Mouse (Mus musculus) liver, postnatal 0 days (tissue): Measurements from ENCODE around the gene Zfp983. TPM values are rescaled to one million over a fixed set of nuclear protein-coding genes. Genes with fewer than 3 reads are reported as not detected.
"Not testable (repeated sequence)": the region's sequence is repeated elsewhere in the genome, so short reads cannot be mapped to it uniquely, and the experiment has no call there.

Source experiments
- ATAC-seq: fragments of 200-750 bp; cut with Nextera tagmentation; 2 replicates; pipeline ENCODE4 v1.8.0; 2017; ENCODE audit warnings: mild to moderate bottlenecking, moderate library complexity
- DNase-seq: peaks from one replicate; pipeline ENCODE4 v3.0.0-alpha.2; 2016
- H3K27ac ChIP-seq: fragments of 300-500 bp; sonication (generic); 2 replicates; pipeline ENCODE4 v1.5.1; 2014; ENCODE audit warnings: antibody characterized with exemption, moderate library complexity, mild to moderate bottlenecking, low read depth
- H3K27me3 ChIP-seq: fragments of 300-500 bp; sonication (generic); 2 replicates; pipeline ENCODE4 v1.6.1; 2014; ENCODE audit warnings: low read length, control low read depth, mixed read lengths; ENCODE audit not compliant: insufficient read depth
- H3K36me3 ChIP-seq: fragments of 300-500 bp; sonication (generic); replicated peaks from 2 replicates; pipeline ENCODE4 v1.6.1; 2014; ENCODE audit warnings: mild to moderate bottlenecking, control low read depth, low read length, moderate library complexity, mixed read lengths; ENCODE audit not compliant: insufficient read depth
- H3K4me1 ChIP-seq: fragments of 300-500 bp; sonication (generic); 2 replicates; pipeline ENCODE4 v1.6.1; 2014; ENCODE audit warnings: antibody characterized with exemption, mild to moderate bottlenecking, control low read depth; ENCODE audit not compliant: insufficient read depth
- H3K4me2 ChIP-seq: fragments of 300-500 bp; sonication (generic); 2 replicates; pipeline ENCODE4 v1.6.1; 2014; ENCODE audit warnings: low read depth, mild to moderate bottlenecking, low read length, moderate library complexity, mixed read lengths
- H3K4me3 ChIP-seq: fragments of 300-500 bp; sonication (generic); 2 replicates; pipeline ENCODE4 v1.5.1; 2014; ENCODE audit warnings: low read depth, low read length
- H3K9ac ChIP-seq: fragments of 300-500 bp; sonication (generic); replicated peaks from 2 replicates; pipeline ENCODE4 v1.6.1; 2014; ENCODE audit warnings: mild to moderate bottlenecking, moderate library complexity
- H3K9me3 ChIP-seq: fragments of 300-500 bp; sonication (generic); 2 replicates; pipeline ENCODE4 v1.6.1; 2016; ENCODE audit warnings: mild to moderate bottlenecking, control low read depth, low read length, mixed read lengths
- CTCF ChIP-seq: sonication (generic); IDR thresholded peaks from 2 replicates; pipeline ENCODE4 v1.5.1; 2016; ENCODE audit warnings: antibody characterized with exemption, low read depth
- EP300 ChIP-seq: IDR thresholded peaks from 2 replicates; pipeline ENCODE4 v1.6.1; 2016; ENCODE audit warnings: antibody characterized with exemption, low read depth, mild to moderate bottlenecking
- WGBS: fragments of 180-500 bp; shearing (Covaris S2); extraction: QIAGEN DNeasy Blood & Tissue Kit; methylation state at CpG from one replicate; pipeline ENCODE4 v1.1.7; 2014; ENCODE audit not compliant: insufficient replicate concordance; 5-methylcytosine and 5-hydroxymethylcytosine counted together
- polyA plus RNA-seq: library from polyadenylated mRNA; unstranded; fragments of >200 nt; fragmentation: Nextera tagmentation; extraction: Ambion mirVana; gene quantifications from 2 replicates; pipeline ENCODE4 v1.2.1, GENCODE M21; 2015

The Zfp983 gene
- 0.80 and 1.1 TPM in 2 replicates for polyA plus RNA-seq

DNA sequence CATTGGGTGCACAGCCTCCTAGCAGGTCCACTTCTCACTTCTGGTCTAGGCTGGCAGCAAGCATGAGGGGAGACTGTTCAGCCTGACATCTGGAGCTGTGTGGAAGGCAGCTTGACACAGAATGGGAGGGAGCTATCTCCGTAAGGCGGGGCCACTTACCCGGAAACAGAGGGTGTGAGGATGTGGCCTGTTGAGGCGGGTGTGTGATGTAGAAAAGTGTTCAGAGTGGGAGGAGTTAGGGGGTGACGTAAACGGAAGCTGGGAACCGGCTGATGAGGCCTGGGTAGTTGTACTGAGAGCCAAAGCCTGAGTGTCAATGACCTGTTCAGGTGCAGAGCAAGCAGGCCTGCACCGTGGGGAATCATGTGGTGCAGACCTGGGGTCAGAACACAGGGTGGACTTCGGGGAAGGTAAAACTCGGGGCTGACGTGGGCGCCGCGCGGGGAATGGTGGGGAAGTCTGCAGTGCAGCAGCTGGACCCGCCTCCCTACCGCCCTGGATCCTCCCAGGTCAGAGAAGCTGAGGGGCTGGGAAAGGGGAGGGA is at the start of gene Zfp983:
Gene Zfp983 (plus strand): TSS at position 261 of the 544 bp plus-strand sequence.
- DNase-seq (peak; percentile 87), ATAC-seq (peak; percentile 99)
- peak within 1 kb of the TSS; percentile 87 for H3K27ac ChIP-seq
- H3K4me1 ChIP-seq, H3K36me3 ChIP-seq, H3K9me3 ChIP-seq, H3K27me3 ChIP-seq: not testable (repeated sequence)
- peak within 1 kb of the TSS; percentile 51 for H3K4me3 ChIP-seq
- peak within 1 kb of the TSS; percentile 59 for H3K4me2 ChIP-seq
- H3K9ac ChIP-seq, result peak within 1 kb of the TSS; percentile 59
- whole genome bisulfite sequencing, result under 1% methylated on average over 17 of the region's 17 CpGs

- DNase-seq (no peak), ATAC-seq (no peak)
- H3K4me3 ChIP-seq, result no peak overlapping the region
- no peaks in the 10 kb centered on the region for H3K36me3 ChIP-seq
- TF ChIP-seq EP300 (no peak), CTCF (no peak)
- WGBS, result 58% methylated on average over 3 of the region's 3 CpGs
- H3K27me3 ChIP-seq, result no peaks in the 10 kb centered on the region
- H3K27ac ChIP-seq, result no peak overlapping the region
- H3K9me3 ChIP-seq, result 0 out of 2 replicates have a peak, but pooled peaks cover 2% of the 10 kb centered on the region
- H3K4me2 ChIP-seq, result no peak overlapping the region
- H3K4me1 ChIP-seq, result no peaks in the 10 kb centered on the region
- H3K9ac ChIP-seq, result no peak overlapping the region
Observed at GRCm38 (mm10) chr17:21616356-21616755, 34.1 kb upstream of the Zfp983 start.

DNA sequence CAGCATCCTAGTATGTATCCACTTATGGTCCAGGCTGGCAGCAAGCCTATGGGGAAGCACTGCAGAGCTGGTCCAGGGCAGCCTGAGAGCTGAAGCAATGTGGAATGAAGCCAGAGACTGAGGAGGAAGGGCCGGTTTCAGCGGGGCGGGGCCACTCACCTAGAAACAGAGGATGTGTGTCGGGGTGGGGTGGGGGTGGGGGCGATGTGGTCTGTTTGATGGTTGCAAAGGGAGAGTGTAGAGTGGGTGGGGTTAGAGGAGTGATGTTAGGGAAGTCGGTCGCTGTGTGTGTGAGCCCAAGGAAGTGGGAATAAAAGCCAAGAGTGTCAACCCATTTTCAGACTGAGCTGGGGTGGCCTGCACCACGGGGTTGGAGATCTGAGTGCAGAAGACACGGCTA is 33.1 kb upstream of the Zfp983 start:
- no peaks in the 10 kb centered on the region for H3K27me3 ChIP-seq
- no peaks in the 10 kb centered on the region for H3K36me3 ChIP-seq
- no peaks in the 10 kb centered on the region for H3K4me1 ChIP-seq
- no peak for ATAC-seq
- H3K4me3 ChIP-seq, result no peak overlapping the region
- 8% methylated on average over 9 of the region's 9 CpGs for WGBS
- no peak for DNase-seq
- no peak overlapping the region for H3K27ac ChIP-seq
- H3K4me2 ChIP-seq, result no peak overlapping the region
- H3K9ac ChIP-seq, result no peak overlapping the region
- 0 out of 2 replicates have a peak, but pooled peaks cover 2% of the 10 kb centered on the region for H3K9me3 ChIP-seq
- no peak for TF ChIP-seq CTCF
- TF ChIP-seq EP300, result no peak

- TF ChIP-seq CTCF, result no peak
- TF ChIP-seq EP300, result no peak
Observed at GRCm38 (mm10) chr17:21623647-21624046, 26.8 kb upstream of the Zfp983 start.

DNA sequence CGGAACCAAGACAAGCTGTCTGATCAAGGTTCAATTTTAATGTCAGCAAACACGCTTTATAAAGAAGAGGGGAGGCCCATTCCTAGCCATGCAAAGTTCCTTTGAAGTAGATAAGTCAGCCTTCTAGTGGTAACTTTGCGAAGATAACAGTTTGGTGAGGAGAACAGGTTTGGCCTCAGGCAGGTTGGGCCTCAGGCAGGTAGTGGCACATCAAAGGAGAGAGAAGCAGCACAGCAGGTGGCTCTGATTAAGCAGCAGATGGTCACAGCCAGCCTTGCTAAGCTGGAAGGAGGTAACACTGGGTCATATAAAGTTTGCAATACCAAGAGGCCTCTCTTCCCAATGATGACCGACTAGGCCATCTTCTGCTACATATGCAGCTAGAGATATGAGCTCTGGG is 14.7 kb upstream of the Zfp983 start:
- H3K4me3 ChIP-seq, H3K36me3 ChIP-seq, H3K9ac ChIP-seq, H3K4me1 ChIP-seq, ATAC-seq, H3K4me2 ChIP-seq, H3K27me3 ChIP-seq, DNase-seq, H3K9me3 ChIP-seq, H3K27ac ChIP-seq: not testable (repeated sequence)
- WGBS, result 43% methylated on average over 4 of the region's 4 CpGs

More at GRCm38 (mm10) chr17:21623647-21624046, 26.8 kb upstream of the Zfp983 start:
- no peak overlapping the region for H3K27ac ChIP-seq
- ATAC-seq (no peak), DNase-seq (no peak)
- H3K4me1 ChIP-seq, result no peaks in the 10 kb centered on the region
- no peak overlapping the region for H3K9ac ChIP-seq
- no peaks in the 10 kb centered on the region for H3K9me3 ChIP-seq
- no peaks in the 10 kb centered on the region for H3K36me3 ChIP-seq
- WGBS, result no CpG with 5 or more reads among the region's 3 CpGs
- H3K27me3 ChIP-seq, result no peaks in the 10 kb centered on the region
- H3K4me2 ChIP-seq, result no peak overlapping the region
- H3K4me3 ChIP-seq, result no peak overlapping the region

DNA sequence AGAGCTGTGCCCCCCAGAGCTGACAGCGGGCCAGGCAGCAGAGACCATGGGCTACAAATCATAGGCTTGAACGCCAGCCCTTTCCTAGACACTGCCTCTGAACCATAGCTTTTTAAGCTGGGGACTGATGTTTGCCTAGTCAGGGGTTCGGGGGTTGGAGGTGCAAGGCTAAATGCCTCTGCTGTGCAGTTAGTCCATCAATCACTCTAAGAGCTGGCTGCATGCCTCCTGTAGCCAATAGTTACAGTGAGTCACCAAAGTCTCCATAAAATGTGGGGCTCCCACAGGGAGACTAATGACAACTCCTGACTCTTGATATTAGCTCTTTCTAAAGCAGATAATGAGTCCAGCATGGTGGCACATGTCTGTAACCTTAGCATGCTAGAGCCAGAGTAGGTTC is 1.6 kb upstream of the Zfp983 start:
- Histone ChIP-seq H3K4me3 (no peak overlapping the region), H3K27ac (no peak overlapping the region), H3K36me3 (no peaks in the 10 kb centered on the region), H3K27me3 (no peaks in the 10 kb centered on the region), H3K4me2 (no peak overlapping the region), H3K4me1 (peaks cover 3% of the 10 kb centered on the region), H3K9ac (no peak overlapping the region), H3K9me3 (no peaks in the 10 kb centered on the region)
- DNase-seq, result no peak
- no peak for TF ChIP-seq EP300
- no peak for TF ChIP-seq CTCF
- ATAC-seq, result no peak
- 67% methylated on average over 3 of the region's 3 CpGs for WGBS

DNA sequence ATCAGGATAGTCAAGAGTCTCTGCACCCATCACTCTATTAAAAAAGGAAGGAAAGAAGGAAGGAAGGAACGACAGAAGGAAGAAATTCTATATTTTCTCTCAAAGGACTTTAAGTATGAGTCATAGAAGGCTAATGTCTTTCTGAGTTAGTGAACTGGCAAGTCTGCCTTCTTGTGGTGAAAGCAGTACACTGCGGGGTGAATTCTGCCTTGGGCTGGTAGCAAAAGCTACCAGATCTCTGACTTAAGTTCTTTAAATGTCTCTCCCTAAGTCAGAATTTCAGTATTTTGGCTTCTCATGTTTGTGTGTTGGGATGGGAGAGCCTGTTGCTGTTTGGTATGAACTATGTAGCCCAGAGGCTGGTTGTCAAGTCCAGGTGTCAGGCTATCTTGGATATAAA is 488 bp upstream of the Zfp983 start:
- ATAC-seq (peak; percentile 66), DNase-seq (peak; percentile 30)
- peak overlapping the region; percentile 59; the same call in 1 of the 2 replicates for H3K9ac ChIP-seq
- no peaks in the 10 kb centered on the region for H3K9me3 ChIP-seq
- 27% methylated on average over 2 of the region's 2 CpGs for WGBS
- H3K4me2 ChIP-seq, result peak overlapping the region; percentile 59
- no peaks in the 10 kb centered on the region for H3K27me3 ChIP-seq
- peak overlapping the region; percentile 51 for H3K4me3 ChIP-seq
- H3K27ac ChIP-seq, result peak overlapping the region; percentile 87
- no peaks in the 10 kb centered on the region for H3K36me3 ChIP-seq
- peak; percentile 58 for TF ChIP-seq CTCF
- TF ChIP-seq EP300, result no peak
- H3K4me1 ChIP-seq, result peaks cover 3% of the 10 kb centered on the region
